Mouse (Mus musculus) spleen, adult 18-20 months (tissue): ENCODE measurements around the gene Serpina3n.
"Not testable (repeated sequence)": the region's sequence is repeated elsewhere in the genome, so short reads cannot be mapped to it uniquely, and the experiment has no call there.

ENCODE experiments used
- DNase-seq, 2 experiments: peaks; one replicate each; pipeline ENCODE4 v3.0.0; 2022; ENCODE audit warnings: mixed read lengths in 2 of 2

Serpina3n gene

GRCm38 (mm10) chr12:104433951-104434735, 27.6 kb downstream of the Serpina3n start:
- no peak for DNase-seq

- DNase-seq, result peak; percentile 14 to 65
Observed at GRCm38 (mm10) chr12:104440087-104440760, 33.7 kb downstream of the Serpina3n start.

- no peak for DNase-seq
Observed at GRCm38 (mm10) chr12:104443716-104444115, 37.2 kb downstream of the Serpina3n start.

GRCm38 (mm10) chr12:104447056-104447455, 40.5 kb downstream of the Serpina3n start:
- DNase-seq, result not testable (repeated sequence)

GRCm38 (mm10) chr12:104448099-104448498, 41.6 kb downstream of the Serpina3n start:
- peak; percentile 11 to 46 for DNase-seq

- no peak for DNase-seq
Observed at GRCm38 (mm10) chr12:104450257-104450656, 43.7 kb downstream of the Serpina3n start.

- no peak for DNase-seq
Observed at GRCm38 (mm10) chr12:104453002-104453401, 46.5 kb downstream of the Serpina3n start.

GRCm38 (mm10) chr12:104459377-104459776, 52.8 kb downstream of the Serpina3n start:
- no peak for DNase-seq

- no peak for DNase-seq
Observed at GRCm38 (mm10) chr12:104461372-104461771, 54.8 kb downstream of the Serpina3n start.
